Mouse (Mus musculus) ES-E14 (cell line): ENCODE data around the gene Tbc1d24.

Source experiments
- CHD2 ChIP-seq: IDR thresholded peaks from 2 replicates; pipeline ENCODE4 v1.6.1; 2014; ENCODE audit warnings: mild to moderate bottlenecking, low read depth, low read length, inconsistent platforms
- HCFC1 ChIP-seq: IDR thresholded peaks from 2 replicates; pipeline ENCODE4 v1.6.1; 2012; ENCODE audit warnings: low read length, inconsistent platforms, borderline replicate concordance; ENCODE audit not compliant: insufficient read depth
- ZC3H11A ChIP-seq: IDR thresholded peaks from 2 replicates; pipeline ENCODE4 v1.6.1; 2012; ENCODE audit warnings: low read depth, mild to moderate bottlenecking, inconsistent platforms, low read length, borderline replicate concordance
- ZNF384 ChIP-seq: IDR thresholded peaks from 2 replicates; pipeline ENCODE4 v1.6.1; 2012; ENCODE audit warnings: low read depth, low read length, inconsistent platforms

DNA sequence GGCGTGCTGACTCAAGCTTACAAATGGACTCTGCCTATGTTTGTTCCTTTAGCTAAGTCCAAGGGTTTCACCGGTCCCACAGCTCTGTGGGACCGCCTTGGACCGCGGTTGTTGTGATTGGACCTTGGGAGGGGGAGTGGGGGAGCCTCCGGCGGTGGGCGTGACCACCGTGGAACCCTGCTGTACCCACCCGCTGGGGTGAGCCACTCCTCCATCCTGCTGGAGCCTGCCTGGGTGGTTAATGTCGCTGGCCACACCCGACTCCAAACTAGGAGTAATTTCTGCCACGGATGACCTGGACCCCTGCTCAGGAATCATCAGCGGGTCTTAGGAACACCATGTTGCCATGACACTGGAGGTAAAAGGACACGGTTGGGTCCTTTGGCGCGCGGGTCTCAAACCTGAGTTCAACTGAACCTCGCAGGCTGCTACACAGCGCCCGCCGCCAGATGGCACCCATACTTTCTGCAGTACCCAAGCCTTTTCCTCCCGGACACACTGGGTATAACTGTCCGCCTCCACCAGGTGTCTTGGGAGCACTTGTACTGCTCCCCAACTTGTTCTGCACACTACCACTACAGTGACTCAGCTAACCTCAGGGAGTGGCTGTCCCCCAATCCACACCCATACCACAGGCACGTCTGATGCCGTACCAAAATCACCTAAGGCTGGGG, 53.3 kb downstream of the Tbc1d24 start:
- TF ChIP-seq HCFC1, result no peak
- TF ChIP-seq CHD2, result no peak
- no peak for TF ChIP-seq ZNF384
- TF ChIP-seq ZC3H11A, result peak; percentile 47; the same call in 1 of the 2 replicates
